Mouse (Mus musculus): Measurements from ENCODE around the gene Tmem143.

GRCm38 (mm10) chr7:45876895-45877294, 19.8 kb upstream of the Tmem143 start:
- TF ChIP-seq POLR2A (IDR thresholded peaks at IDR 0.05; ENCODE audit: low read depth, low read length), result no peak
- TF ChIP-seq CTCF (IDR thresholded peaks at IDR 0.05; ENCODE audit: extremely low read depth, insufficient read depth, insufficient read length, insufficient replicate concordance), result no peak

All from spleen, adult 2 months (tissue).